Mouse (Mus musculus) cerebellum, adult 8-10 months (tissue): Measurements from ENCODE around the gene Mob3c.

Experiments used
- DNase-seq: peaks from one replicate; pipeline ENCODE4 v3.0.0; 2022

Gene Mob3c

DNA sequence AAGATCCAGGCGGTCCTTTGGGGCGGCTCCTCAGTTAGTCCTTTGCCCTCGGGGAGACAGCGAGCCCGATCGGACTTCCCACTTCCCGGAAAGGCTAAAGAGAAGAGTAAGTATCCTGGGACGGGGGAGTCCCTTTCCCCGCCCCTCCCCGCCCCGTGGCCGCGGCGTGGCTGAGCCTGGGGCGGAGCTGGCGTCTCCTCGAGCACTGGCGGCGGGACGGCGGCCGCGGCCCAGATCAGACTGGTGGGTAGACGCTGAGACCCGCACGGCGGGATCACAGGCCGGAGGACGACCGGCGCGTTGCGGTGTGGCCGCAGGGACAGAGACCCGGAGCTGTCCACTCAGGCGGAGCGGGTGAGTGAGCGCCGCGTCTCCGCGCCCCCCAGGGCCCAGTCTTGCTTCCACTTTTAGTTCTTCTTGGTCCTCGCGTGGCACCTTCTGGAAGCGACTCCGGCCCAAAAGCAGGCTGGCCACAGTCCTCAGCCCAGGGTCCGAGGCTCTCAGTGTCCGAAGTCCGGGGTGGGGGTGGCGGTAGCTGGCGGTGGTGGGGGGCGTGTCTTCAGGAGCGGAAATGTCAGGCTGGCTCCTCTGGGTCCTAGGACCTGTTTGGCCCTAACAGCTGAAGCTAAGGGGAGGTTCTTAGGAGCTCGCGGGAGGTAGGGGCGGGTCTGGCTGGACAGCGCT is at the start of gene Mob3c:
Gene Mob3c (plus strand): TSS at position 205 of the 684 bp plus-strand sequence.
- peak; percentile 47 for DNase-seq

DNA sequence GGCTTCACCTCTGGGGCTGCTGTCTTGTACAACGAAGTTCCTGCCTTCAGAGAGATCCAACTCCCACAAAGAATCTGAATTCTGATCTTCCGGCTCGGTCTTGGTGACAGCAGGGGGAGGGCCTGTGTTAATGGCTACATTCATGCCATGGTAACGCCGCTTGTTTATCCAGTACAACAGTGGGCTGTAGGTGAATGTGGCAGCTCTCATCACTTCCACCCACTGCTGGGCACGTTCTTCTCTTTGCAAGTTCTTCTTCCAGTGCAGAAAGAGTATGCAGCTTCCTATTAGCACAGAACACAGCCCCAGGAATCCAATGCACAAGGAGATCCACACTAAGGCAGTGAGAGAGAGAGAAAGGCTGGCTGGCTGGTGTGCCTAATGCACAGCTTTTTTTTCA is 47.6 kb upstream of the Mob3c start:
- no peak for DNase-seq

DNA sequence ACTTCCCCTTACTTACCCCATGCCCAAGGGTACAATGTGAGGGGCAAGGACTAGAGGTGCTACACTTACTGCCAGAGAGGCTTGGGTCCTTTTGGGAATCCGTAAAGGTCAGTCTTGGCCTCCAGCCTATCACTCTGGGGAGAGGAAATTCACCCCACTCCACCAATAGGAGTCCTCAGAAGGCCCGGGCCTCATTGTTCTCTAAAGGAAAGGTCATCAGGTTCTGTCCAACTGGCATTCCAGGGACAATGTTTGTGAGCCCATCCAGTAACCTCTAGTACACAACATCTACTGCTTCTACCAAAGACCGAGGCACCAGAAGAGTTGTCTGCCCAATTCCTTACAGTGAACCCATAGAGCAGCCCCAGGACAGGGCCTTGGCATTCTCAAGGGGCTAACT is 47.0 kb upstream of the Mob3c start, which contains the start of gene Tex38:
Gene Tex38 (minus strand): TSS at position 101 of the 400 bp plus-strand sequence.
- DNase-seq = no peak

DNA sequence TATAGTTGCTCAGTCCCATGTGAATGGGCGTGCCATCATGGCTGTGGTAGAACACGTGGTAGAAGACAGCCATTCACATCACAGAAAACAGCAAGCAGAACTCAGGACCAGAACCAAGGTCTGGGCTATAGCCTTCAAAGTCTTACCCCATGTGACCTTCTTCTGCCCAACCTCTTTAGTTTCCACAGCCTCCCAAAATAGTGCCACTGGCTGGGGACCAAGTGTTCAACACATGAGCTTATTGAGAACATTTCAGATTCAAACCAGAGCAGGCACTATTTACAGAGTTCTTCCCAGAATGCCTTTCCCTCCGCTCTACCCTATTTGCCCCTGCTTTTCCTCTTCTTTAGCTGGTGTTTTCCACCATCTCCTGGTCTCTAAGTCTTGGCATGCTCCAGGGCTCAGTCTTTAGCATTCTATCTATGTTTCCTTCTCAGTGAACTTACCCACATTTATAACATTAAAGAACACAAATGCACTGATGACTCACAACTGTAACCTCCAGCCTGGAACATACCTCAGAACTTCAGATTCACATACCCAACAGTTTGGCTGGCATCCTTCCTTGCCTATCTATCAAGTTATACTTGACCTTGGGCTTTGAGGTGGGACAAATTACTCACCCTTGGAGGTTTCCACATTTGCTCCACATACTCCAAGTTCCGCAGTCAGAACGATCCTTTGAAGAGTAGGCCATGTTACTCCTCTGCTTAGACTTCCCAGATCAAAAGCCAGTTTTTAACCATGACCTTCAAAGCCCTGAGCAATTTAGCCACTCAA is 45.7 kb upstream of the Mob3c start:
- no peak for DNase-seq

DNA sequence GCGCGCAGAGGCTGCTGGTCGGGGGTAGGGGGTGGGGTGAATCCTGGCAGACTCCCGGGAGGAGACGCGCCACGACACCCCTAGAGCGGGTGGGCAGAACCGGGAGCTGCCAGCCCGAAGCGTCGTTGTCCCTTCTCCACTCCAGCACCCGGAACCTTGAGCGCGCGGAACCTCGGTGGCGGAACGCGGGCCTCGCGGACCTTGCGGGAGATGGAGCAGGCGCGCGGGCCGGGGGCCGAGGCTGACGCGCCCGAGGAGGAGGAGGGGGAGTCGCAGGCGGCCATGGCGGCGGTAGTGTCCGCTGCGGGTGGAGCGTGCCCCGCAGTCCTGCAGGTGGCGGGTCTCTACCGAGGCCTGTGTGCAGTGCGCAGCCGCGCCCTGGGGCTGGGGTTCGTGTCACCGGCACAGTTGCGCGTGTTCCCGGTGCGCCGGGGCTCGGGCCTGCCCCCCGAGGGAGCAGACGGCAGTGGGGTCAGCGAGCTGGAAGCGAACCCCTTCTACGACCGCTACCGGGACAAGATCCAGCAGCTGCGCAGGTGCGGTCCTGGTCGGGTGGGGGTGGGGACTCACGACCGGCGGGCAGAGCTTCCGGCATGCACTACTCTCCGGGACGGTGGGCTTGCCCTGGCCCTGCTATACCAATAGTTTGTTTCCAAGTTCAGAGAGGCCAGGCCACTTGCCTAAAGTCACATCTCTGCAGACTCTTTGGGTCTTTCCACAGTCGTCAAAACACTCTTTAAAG is 43.0 kb upstream of the Mob3c start, which contains the start of gene Atpaf1:
Gene Atpaf1 (plus strand): TSS at position 44 of the 742 bp plus-strand sequence.
- DNase-seq = peak; percentile 78

DNA sequence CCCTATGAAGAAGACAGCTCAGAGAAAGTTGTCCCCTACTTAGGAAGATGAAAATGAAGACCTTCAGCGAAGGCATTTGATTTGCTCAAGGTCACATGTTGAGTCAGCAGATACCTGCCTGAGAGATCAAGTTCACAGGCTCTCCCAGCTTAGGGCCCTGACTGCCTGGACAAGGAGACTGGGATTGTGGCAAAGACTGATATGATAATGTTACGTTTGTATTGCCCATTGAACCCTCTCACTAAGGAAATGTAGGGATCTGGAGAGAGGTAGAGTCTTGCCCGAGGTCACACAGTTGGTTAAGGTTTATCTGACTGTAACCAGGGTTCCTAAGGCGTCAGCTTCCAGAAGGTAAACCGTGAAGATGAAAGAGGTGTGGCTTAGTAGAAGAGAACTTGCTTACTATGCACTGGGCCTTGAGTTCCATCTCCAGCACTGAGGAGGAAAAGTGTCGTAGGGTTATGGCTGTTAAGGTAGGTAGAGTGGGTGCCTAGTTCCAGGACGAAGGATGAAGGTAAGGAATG is 42.3 kb upstream of the Mob3c start:
- no peak for DNase-seq

DNA sequence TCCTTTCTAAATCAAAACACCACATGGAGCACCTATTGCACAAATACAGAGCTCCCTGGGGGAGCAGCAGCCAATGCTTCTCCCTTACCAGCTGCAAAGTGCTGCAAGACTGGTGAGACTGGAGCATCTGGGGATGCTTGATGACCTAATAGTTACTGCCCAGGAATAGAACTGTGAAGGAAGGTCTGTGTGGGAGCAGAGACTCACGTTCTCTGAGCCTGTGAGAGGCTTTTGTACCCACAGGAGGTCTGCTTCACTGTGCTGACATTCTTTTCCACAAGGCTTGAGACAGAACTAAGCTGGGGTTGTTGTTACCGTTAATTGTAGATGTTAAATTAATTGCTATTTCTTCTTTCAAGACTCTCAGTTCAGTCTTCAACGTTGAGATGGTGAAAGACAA is 37.0 kb upstream of the Mob3c start:
- DNase-seq = no peak

DNA sequence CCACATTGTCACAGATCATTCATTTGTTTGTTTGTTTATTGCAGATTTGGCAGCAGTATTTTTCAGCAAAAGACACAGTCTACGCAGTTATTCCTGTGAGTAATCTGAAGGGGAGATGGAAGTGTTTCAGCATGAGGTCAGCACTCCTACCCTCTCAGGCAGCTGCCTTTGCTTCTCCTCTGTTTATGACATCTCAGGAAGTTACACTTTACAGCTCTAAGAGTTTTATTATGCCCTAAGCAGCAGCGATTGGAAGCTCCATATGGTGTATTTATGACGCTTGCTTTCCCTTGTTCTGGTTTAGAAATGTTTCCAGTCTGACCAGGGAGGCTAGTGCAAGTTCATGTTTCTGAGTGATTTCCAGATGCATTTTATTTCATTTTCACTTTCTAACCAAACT is 32.5 kb upstream of the Mob3c start:
- no peak for DNase-seq

DNA sequence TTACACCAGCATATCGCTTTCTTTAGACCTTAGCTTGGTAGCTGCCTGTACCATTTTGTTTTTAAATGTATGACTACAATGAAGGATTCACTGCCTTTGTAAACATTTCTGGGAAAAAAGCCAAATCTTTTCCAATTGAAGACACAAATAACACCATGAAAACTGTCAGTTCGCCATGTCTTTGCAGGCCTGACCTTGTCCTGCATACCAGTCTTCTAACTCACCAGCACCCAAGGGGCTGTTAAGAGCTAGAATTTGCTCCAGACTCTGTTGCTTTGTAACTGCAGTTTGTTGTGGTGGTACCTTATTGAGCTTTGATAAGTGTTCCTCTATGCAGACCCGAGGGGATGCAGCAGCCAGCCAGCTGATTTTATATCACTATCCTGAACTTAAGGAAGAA is 27.9 kb upstream of the Mob3c start:
- DNase-seq = no peak

DNA sequence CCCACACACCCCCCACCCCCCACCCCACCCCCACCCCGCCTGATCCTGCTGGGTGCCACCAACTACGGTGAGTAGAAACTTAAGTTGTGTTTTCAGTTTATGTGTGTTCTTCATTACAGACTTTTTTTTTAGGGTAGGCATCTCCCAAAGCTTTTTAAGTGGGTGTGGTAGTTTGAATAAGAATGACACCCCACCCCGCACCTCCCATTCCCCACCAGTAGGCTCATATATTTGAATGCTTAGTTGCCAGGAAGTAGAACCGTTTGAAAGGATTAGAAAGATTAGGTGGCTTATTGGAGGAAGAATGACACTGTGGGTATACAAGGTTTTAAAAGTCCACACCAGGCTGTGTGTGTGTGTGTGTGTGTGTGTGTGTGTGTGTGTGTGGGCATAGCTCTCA is 15.6 kb upstream of the Mob3c start:
- no peak for DNase-seq

DNA sequence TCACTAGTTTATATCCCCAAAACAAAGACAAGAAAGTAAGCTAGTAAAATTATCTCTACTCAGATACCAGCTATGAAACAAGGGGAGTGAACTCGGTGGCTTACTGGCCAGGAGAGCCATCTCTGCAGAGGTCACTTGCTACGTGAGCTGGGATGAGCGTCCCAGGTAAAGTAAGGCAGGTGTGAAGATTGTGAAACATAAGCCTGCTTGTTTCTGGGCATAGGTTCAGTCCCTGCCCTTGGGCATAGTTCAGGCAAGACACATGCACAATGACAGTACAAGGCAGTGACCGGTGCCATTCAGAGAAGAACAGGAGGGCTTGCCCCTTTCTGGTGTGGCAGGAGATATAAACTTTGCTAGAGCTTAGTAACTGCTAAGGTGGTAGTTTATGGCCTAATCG is 12.3 kb upstream of the Mob3c start:
- no peak for DNase-seq

DNA sequence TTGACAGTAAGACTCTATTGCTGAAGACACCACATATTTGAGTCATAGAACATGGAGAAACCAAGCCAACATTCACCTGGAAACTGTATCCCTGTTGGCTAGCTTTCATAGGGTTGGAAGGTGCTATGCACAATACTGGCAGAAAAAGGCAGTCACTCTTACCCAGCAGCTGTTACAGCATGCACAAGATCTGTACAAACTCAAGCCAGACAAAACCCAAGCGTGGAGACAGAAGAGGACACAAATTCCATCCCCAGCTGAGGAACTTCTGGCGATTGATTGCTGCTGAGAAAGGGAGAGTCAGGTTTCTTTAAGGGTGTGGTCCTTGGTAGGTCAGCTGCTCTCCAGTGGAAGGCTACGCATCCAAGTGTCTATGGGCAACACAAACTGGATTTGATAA is 7.7 kb upstream of the Mob3c start:
- no peak for DNase-seq

DNA sequence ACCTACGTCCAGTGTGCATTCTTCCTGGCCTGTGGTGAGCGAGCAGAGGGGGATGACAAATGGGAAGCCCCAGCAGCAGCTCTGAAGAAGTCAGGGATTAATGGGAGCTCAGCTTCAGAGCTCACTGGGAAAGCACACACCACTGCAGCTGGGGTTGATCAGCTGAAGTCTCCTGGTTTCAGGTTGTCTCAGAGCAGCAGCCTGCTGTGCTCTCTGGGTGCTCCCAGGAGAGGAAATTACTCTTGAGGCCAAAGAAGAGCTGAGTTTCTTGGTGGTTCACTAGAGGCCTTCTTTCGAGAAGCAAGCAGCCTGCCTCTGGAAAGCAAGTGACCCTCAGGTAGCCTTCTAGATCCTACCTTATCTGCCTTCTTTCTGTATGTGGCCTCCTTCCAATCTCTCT is 6.9 kb upstream of the Mob3c start:
- no peak for DNase-seq

DNA sequence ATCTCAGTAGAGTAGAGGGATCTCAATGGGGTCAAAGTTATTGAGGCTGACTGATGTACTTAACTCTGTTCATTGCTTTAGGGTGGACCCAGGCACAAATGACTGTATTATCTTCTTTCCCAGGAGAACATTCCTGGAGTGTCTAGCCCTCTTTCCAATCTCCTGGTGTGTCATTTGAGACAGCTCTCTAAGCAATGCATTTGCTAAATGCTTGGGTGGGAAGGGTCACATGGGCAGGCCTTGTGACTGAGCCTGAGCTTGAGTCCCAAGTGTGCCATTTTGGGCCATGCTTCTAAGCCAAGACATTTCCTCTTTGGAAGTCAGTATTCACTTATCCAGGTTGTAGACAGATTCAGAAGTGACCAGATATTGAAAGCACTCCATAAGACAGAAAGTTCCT is 6.5 kb upstream of the Mob3c start:
- no peak for DNase-seq

DNA sequence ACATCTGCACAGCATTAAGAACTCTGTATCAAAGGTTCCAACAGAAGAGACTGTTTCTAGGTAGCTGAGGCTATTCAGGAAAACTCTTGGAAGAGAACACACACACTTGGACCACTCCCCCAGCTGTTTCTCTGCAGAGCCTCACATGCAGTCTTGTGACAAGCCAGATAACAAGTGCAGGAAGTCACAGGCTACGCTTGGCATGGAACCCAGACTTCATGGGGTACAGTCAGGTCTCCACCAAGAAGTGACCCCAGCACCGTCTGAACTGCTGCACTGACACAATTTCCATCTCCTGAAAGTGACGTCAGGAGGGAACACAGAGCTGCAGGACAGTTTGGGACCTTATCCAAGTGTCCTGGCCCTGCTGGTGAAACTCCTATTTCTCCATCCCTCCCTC is 6.0 kb upstream of the Mob3c start:
- no peak for DNase-seq

DNA sequence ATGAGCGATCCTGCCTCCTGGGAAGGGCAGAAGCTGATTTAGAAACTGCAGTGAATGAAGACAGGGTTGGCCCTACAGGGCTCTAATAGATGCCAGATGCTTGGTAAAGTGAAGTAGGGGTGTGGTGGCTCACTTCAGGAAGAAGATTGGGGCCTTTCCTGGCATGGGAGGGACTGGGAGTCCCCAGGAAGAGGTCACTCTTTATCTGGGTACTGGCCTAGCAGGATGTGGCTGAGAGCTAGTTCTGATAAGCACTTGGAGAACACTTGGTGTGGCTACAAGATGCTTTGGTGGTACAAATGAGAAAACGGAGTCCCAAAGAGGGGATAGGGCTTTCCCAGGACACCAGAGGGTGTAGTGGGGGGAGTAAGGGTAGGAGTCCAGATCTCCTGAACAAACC is 3.7 kb upstream of the Mob3c start:
- no peak for DNase-seq

DNA sequence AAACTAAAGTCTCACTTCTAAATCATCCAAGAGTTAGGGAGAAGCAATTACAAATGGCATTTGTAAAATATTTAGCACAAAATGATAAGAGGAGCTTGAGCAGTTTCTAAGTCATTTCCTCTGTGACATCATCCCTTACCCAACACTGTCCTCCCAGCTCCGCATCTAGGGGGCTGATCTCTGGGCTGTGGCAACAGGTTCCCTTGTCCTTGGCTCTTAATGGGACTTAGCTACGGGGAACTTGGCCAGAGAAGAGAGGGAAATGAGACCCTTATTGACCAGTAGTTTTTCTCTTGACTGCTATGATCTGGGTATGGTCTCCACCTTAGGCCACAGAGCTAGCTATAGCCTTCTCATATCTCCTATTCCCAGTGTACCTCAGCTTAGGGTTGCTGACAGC is 2.6 kb upstream of the Mob3c start:
- no peak for DNase-seq

DNA sequence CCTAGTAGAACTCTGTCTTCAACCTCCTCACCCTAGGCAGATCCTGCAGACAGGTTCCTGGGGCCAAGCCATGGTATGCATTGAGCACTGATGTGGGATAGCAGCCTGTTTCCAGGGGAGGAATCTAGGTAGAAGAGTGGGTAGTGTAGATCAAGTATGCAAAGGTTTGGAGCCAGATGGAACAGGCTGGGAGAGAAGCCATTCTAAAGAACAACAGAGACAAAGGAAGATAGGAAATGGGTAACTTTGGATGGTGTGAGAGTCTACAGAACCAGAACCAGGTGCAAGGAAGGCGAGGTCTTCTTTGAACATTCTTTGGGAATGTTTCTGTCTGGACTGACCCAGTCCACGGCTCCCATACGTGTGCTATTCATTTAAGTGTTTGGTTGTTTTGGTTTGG is 826 bp upstream of the Mob3c start:
- DNase-seq = no peak

DNA sequence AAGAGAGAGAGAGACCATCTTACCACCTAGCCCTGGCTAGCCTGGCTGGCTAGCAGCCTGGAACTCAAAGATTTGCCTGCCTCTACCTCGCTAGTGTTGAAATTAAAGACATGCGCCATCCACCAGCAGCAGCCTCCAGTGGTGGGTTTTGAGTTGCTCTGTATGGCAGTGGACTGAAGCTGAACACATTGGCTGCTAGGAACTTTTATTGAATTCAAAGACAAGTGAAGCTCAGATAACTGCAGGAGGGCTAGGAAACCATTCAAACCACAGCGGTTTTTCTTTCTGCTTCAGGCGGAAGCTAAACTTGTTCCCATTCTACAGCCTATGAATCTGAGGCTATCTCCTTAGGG is 381 bp upstream of the Mob3c start:
- DNase-seq = no peak

DNA sequence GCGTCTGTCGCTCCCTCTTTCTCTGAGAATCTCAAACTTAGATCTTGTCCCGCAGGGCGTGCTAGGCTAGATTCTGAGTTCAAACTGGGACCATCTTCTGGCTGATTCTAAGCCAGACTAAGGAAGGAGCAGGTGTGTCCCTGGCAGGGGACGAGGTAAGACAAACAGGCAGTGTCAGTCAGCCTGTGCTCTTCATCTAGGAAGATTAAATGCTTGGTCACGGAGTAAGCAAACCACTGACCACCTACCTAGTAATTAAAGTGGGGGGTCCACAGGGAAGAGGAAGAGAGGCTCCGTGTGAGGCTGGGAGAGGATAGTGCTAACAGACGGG is 645 bp downstream of the Mob3c start:
- no peak for DNase-seq

DNA sequence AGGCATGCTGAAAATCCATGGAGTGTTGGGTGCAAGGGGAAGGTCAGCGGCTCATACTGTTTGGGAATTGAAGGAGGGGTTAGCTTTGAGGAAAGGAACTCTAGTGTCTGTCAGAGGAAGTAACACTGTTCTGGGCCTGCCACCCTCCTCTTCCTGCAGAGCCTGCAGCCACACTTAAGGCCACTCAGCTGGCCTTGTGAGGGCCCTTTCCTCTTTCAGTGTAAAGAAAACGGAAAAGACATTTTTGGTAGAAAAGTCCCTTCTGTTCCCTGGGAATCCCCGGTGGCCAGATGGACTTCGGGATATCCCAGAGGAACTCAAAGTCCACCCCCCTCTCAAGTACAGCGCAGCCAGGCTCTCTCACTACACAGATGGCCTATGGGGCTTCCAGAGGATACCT is 2.6 kb downstream of the Mob3c start:
- no peak for DNase-seq

DNA sequence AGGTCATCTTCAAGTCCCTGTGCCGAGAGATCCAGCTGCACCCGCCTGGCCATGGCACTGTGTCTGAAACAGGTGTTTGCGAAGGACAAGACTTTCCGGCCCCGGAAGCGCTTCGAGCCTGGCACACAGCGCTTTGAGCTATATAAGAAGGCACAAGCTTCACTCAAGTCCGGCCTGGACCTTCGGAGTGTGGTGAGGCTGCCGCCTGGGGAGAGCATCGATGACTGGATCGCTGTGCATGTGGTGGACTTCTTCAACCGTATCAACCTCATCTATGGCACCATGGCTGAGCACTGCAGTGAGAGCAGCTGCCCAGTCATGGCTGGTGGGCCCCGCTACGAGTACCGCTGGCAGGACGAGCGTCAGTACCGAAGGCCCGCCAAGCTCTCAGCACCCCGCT is 3.3 kb downstream of the Mob3c start:
- no peak for DNase-seq

DNA sequence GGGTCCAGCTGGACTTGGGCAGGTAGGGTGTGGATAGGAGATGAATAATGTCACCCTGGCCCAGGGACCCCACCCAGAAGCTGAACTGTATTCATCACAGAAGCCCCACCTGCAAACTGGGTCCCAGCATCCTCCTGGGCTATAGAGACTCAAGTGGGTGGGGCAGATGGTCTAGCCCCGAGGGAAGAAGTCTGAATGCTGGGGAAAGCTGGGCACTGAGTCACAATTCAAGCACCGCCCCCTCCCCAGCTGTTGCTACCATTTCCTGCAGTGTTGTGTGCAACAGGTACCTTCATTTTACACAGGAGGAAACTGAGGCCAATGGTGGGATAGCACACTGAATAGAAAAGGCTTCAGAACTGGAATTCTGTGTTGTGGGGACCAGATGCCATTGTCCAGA is 4.1 kb downstream of the Mob3c start:
- DNase-seq = no peak

DNA sequence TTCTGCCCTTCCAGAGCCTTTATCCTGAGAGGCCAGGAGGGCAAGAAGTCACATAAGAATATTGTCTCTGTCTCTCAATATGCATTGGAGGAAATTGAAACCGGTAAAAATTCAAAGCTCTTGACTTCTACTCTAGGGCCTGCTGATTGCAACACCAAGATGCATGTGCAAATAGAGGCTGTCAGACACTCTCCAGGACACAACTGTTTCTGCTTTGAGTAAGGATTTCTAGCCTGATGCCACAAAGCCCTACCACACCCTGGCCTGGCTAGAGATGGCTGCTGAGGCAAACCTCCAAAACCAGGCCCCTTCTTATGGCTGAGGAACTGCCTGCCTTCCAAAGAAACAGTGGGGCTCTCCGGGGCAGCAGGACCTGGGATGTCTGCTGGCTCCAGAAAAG is 7.7 kb downstream of the Mob3c start:
- DNase-seq = no peak
